Mouse (Mus musculus): ENCODE measurements around the gene Pld1. TPM values are rescaled to one million over a fixed set of nuclear protein-coding genes. Genes with fewer than 3 reads are reported as not detected.

Gene Pld1
- polyA plus RNA-seq, 1 experiment from 2014 or later: 9.0 TPM

DNA sequence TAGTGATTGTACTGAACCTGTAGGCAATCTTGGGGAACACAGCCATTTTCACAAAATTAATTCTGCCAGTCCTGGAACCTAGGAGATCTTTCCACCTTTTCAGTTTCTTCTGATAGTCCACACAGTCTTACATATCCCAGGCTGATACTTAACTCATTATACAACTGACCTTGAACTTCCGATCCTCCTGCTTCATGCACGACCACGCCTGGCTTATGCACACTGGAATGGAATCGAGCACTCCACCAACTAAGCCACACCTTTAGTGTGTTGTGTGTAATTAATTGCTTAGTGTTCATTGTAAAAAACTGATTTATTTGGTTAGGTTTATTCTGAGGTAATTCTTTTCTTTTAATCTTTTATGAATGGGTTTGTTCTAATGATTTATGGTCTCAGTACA lies 122.2 kb downstream of the Pld1 start:
- Histone ChIP-seq H3K4me2 (replicated peaks; ENCODE audit: low read depth, low read length) (no peak overlapping the region), H3K4me1 (ENCODE audit: insufficient read depth, low read length) (no peaks in the 10 kb centered on the region), H3K27ac (ENCODE audit: low read length) (no peak overlapping the region), H3K9ac (replicated peaks; ENCODE audit: low read length) (no peak overlapping the region), H3K9me3 (ENCODE audit: low read length) (no peaks in the 10 kb centered on the region), H3K4me3 (ENCODE audit: low read length) (no peak overlapping the region), H3K36me3 (ENCODE audit: insufficient read depth, low read length) (peaks cover 3% of the 10 kb centered on the region; the same call in 1 of the 2 replicates), H3K27me3 (ENCODE audit: insufficient read depth, low read length) (no peaks in the 10 kb centered on the region)
- ATAC-seq (ENCODE audit: low FRiP score, low TSS enrichment): no peak
- 73% methylated on average over 4 of the region's 4 CpGs for WGBS

DNA sequence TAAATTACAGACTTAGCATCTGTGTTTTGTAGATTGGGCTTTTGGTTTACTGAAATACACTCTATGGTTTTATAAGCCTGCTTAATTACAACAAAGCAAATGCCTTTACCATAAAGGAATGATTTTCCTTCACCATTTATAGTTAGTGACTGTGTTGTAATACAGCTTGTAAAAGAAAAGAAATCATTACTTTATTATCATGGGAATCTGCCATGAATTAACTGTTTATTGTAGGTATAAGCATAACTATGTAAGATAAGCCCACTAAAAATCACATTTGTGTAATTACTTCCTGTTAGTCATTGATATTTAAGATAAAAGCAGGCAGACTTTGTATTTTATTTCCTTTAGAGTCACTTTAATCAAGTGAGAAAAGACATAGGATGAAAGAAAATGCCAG lies 122.7 kb downstream of the Pld1 start:
- Histone ChIP-seq H3K4me2 (replicated peaks; ENCODE audit: low read depth, low read length) (no peak overlapping the region), H3K27me3 (ENCODE audit: insufficient read depth, low read length) (no peaks in the 10 kb centered on the region), H3K9ac (replicated peaks; ENCODE audit: low read length) (no peak overlapping the region), H3K9me3 (ENCODE audit: low read length) (no peaks in the 10 kb centered on the region), H3K36me3 (ENCODE audit: insufficient read depth, low read length) (peaks cover 3% of the 10 kb centered on the region; the same call in 1 of the 2 replicates), H3K27ac (ENCODE audit: low read length) (no peak overlapping the region), H3K4me3 (ENCODE audit: low read length) (no peak overlapping the region), H3K4me1 (ENCODE audit: insufficient read depth, low read length) (no peaks in the 10 kb centered on the region)
- ATAC-seq (ENCODE audit: low FRiP score, low TSS enrichment): no peak

DNA sequence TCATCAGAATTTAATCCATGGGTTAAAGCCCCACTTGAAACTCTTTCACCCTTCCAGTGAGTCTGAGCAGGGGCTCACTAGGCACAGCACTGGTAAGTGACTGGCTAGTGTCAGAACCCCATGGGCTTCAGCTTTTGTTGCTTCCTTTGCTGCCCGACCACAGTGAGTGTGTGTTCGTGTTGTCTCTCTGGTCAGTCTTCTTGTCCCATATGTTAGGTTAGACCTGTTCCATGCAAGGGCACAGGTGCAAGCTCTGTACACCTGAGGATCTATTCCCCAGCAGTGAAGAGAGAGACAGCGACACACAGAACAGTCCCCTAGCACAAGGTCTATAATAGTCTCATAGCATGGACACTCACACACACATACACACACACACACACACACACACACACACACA lies 140.7 kb downstream of the Pld1 start:
- H3K4me2 ChIP-seq (replicated peaks; ENCODE audit: low read depth, low read length): no peak overlapping the region
- no peak overlapping the region for H3K4me3 ChIP-seq (ENCODE audit: low read length)
- no peak for ATAC-seq (ENCODE audit: low FRiP score, low TSS enrichment)
- H3K36me3 ChIP-seq (ENCODE audit: insufficient read depth, low read length): no peaks in the 10 kb centered on the region
- H3K4me1 ChIP-seq (ENCODE audit: insufficient read depth, low read length): no peaks in the 10 kb centered on the region
- 89% methylated on average over 3 of the region's 3 CpGs for WGBS
- no peaks in the 10 kb centered on the region for H3K27me3 ChIP-seq (ENCODE audit: insufficient read depth, low read length)
- peaks cover 3% of the 10 kb centered on the region for H3K9me3 ChIP-seq (ENCODE audit: low read length)
- no peak overlapping the region for H3K27ac ChIP-seq (ENCODE audit: low read length)
- no peak overlapping the region for H3K9ac ChIP-seq (replicated peaks; ENCODE audit: low read length)

DNA sequence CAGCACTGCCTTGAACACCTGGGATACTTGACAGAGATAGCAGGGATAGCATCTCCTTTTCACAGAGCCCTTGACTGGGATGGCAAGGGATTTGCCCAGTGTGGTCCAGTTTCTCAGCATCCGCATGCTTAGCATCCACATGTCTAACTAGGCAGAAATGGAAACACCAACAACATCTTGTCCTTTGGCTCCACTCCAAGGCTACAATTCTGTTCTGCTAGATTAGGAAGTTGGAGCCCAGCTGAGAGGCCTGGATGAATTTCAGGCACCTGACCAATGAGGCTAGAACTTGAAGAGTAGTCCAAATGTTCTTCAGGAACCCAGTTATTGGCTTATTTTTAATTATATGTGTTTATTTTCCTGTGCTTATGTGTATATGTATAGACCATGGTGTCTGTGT lies 141.6 kb downstream of the Pld1 start:
- no peak for ATAC-seq (ENCODE audit: low FRiP score, low TSS enrichment)
- Histone ChIP-seq H3K36me3 (ENCODE audit: insufficient read depth, low read length) (no peaks in the 10 kb centered on the region), H3K9ac (replicated peaks; ENCODE audit: low read length) (no peak overlapping the region), H3K9me3 (ENCODE audit: low read length) (peaks cover 3% of the 10 kb centered on the region), H3K27ac (ENCODE audit: low read length) (no peak overlapping the region), H3K27me3 (ENCODE audit: insufficient read depth, low read length) (no peaks in the 10 kb centered on the region), H3K4me2 (replicated peaks; ENCODE audit: low read depth, low read length) (no peak overlapping the region), H3K4me3 (ENCODE audit: low read length) (no peak overlapping the region), H3K4me1 (ENCODE audit: insufficient read depth, low read length) (no peaks in the 10 kb centered on the region)
- 92% methylated on average over 1 of the region's 1 CpGs for WGBS

DNA sequence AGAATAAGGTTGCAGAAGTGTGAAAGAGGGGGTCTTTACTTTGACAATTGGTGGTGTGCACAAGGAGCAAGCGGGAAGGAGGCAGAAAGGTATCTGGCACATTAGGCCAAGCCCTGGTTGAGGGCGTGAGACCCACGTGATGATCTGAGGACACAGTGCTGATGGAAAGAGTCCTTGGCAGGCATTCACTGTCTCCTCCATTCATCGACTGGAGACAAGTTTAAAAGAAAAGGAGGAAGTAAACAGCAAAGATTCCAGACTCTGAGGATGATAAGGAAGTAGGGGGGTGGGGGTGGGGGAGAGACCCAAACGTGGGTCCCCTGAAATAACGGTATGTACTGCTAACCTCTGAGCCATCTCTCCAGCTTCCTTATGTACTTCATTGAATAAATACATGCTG lies 142.5 kb downstream of the Pld1 start:
- no peak for ATAC-seq (ENCODE audit: low FRiP score, low TSS enrichment)
- Histone ChIP-seq H3K4me1 (ENCODE audit: insufficient read depth, low read length) (no peaks in the 10 kb centered on the region), H3K36me3 (ENCODE audit: insufficient read depth, low read length) (no peaks in the 10 kb centered on the region), H3K9ac (replicated peaks; ENCODE audit: low read length) (no peak overlapping the region), H3K4me2 (replicated peaks; ENCODE audit: low read depth, low read length) (no peak overlapping the region), H3K9me3 (ENCODE audit: low read length) (peaks cover 3% of the 10 kb centered on the region), H3K27me3 (ENCODE audit: insufficient read depth, low read length) (no peaks in the 10 kb centered on the region), H3K27ac (ENCODE audit: low read length) (no peak overlapping the region), H3K4me3 (ENCODE audit: low read length) (no peak overlapping the region)
- 69% methylated on average over 6 of the region's 6 CpGs for WGBS

DNA sequence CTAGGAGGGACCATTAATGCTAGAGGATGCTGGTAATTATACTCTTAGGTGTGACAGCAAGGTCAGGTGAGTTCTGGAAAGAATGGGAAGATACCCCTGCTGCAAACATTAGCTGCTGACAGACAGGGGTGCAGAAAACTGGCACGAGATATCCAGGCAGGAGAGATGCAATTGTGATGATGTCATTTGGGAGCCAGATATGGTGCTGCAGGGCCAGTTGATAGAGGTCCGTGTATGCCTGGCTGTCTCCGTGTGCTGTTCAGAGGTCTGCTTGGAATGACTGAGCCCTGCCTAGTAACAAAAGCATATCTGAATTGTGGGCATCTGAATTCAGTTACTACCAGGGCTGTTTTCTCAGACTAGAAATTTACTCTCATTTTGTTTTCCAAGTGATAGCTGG lies 144.7 kb downstream of the Pld1 start:
- Histone ChIP-seq H3K4me2 (replicated peaks; ENCODE audit: low read depth, low read length) (no peak overlapping the region), H3K4me1 (ENCODE audit: insufficient read depth, low read length) (no peaks in the 10 kb centered on the region), H3K27ac (ENCODE audit: low read length) (no peak overlapping the region), H3K36me3 (ENCODE audit: insufficient read depth, low read length) (no peaks in the 10 kb centered on the region), H3K4me3 (ENCODE audit: low read length) (no peak overlapping the region), H3K9ac (replicated peaks; ENCODE audit: low read length) (no peak overlapping the region), H3K9me3 (ENCODE audit: low read length) (no peaks in the 10 kb centered on the region), H3K27me3 (ENCODE audit: insufficient read depth, low read length) (no peaks in the 10 kb centered on the region)
- ATAC-seq (ENCODE audit: low FRiP score, low TSS enrichment): no peak
- 82% methylated on average over 3 of the region's 3 CpGs for WGBS

DNA sequence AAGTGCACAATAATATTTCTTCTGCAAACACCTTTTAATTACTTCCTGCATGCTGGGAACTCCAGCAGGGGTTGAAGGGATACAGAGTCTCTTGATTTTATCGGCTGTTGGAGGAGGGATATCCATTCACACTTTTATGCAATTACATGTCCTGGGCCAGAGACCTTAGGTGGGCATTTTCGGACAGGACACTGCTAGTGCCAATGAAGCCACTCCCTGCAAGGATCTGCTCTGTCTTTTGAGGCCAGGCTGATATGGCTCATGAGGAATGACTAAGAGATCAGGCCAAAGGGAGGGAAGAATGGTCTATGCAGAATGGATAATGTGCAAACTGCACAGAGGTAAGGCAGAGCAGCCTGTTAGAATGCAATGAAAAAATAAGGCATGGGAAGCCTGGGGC lies 145.8 kb downstream of the Pld1 start:
- H3K4me1 ChIP-seq (ENCODE audit: insufficient read depth, low read length): no peaks in the 10 kb centered on the region
- ATAC-seq (ENCODE audit: low FRiP score, low TSS enrichment): no peak
- no peak overlapping the region for H3K4me3 ChIP-seq (ENCODE audit: low read length)

DNA sequence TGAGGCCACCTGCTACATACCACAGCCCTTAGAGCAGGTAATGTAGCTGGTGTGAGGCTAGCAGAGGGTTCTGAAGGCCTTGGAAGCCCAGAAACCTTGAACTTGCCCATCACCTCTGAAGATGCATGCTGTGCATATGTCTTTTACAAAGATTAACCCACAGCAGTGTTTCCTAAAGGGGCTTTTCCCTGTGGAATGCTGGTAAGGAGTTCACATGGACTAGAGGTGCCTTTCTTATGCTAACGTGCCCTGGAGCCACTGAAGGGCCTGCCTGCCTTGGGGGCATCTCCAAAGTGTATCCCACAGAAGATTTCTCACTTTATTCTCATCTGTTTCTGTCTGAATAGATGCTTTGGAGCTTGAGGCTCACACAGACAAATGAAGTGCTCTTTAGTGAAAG lies 152.8 kb downstream of the Pld1 start:
- H3K9ac ChIP-seq (replicated peaks; ENCODE audit: low read length): no peak overlapping the region
- no peak overlapping the region for H3K4me3 ChIP-seq (ENCODE audit: low read length)
- no peak for ATAC-seq (ENCODE audit: low FRiP score, low TSS enrichment)
- 0 out of 2 replicates have a peak, but pooled peaks cover 2% of the 10 kb centered on the region for H3K36me3 ChIP-seq (ENCODE audit: insufficient read depth, low read length)
- no peaks in the 10 kb centered on the region for H3K27me3 ChIP-seq (ENCODE audit: insufficient read depth, low read length)
- no peaks in the 10 kb centered on the region for H3K9me3 ChIP-seq (ENCODE audit: low read length)
- H3K4me1 ChIP-seq (ENCODE audit: insufficient read depth, low read length): no peaks in the 10 kb centered on the region
- H3K27ac ChIP-seq (ENCODE audit: low read length): no peak overlapping the region
- WGBS: 73% methylated on average over 1 of the region's 1 CpGs
- no peak overlapping the region for H3K4me2 ChIP-seq (replicated peaks; ENCODE audit: low read depth, low read length)

More for the DNA sequence above, 145.8 kb downstream of the Pld1 start:
- H3K27ac ChIP-seq (ENCODE audit: low read length): no peak overlapping the region
- H3K36me3 ChIP-seq (ENCODE audit: insufficient read depth, low read length): no peaks in the 10 kb centered on the region
- H3K9me3 ChIP-seq (ENCODE audit: low read length): no peaks in the 10 kb centered on the region
- WGBS: 62% methylated on average over 2 of the region's 2 CpGs
- no peaks in the 10 kb centered on the region for H3K27me3 ChIP-seq (ENCODE audit: insufficient read depth, low read length)
- H3K4me2 ChIP-seq (replicated peaks; ENCODE audit: low read depth, low read length): no peak overlapping the region
- H3K9ac ChIP-seq (replicated peaks; ENCODE audit: low read length): no peak overlapping the region

DNA sequence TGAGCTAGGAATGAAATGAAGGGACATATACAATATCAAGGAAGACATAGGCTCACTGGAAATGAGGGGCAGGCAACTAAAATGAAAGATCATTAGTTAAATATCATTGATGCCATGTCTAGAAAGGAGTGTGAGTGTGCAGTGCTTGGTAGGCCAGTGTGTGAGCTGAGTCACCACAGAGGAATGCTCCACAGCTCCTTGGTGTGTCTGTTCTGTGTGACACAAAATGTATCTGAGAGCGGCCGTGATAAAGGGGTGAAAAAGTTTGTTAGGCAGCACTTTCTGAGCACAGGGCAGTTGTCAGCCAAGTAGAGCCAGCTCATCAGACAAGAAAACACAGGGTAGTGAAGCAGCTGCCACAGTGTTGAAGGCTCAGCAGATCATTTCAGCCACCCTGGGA lies 153.2 kb downstream of the Pld1 start:
- H3K27ac ChIP-seq (ENCODE audit: low read length): no peak overlapping the region
- H3K27me3 ChIP-seq (ENCODE audit: insufficient read depth, low read length): no peaks in the 10 kb centered on the region
- 80% methylated on average over 2 of the region's 2 CpGs for WGBS
- ATAC-seq (ENCODE audit: low FRiP score, low TSS enrichment): no peak
- no peak overlapping the region for H3K4me3 ChIP-seq (ENCODE audit: low read length)
- 0 out of 2 replicates have a peak, but pooled peaks cover 2% of the 10 kb centered on the region for H3K36me3 ChIP-seq (ENCODE audit: insufficient read depth, low read length)
- H3K9me3 ChIP-seq (ENCODE audit: low read length): no peaks in the 10 kb centered on the region
- H3K4me1 ChIP-seq (ENCODE audit: insufficient read depth, low read length): no peaks in the 10 kb centered on the region
- no peak overlapping the region for H3K4me2 ChIP-seq (replicated peaks; ENCODE audit: low read depth, low read length)
- no peak overlapping the region for H3K9ac ChIP-seq (replicated peaks; ENCODE audit: low read length)

DNA sequence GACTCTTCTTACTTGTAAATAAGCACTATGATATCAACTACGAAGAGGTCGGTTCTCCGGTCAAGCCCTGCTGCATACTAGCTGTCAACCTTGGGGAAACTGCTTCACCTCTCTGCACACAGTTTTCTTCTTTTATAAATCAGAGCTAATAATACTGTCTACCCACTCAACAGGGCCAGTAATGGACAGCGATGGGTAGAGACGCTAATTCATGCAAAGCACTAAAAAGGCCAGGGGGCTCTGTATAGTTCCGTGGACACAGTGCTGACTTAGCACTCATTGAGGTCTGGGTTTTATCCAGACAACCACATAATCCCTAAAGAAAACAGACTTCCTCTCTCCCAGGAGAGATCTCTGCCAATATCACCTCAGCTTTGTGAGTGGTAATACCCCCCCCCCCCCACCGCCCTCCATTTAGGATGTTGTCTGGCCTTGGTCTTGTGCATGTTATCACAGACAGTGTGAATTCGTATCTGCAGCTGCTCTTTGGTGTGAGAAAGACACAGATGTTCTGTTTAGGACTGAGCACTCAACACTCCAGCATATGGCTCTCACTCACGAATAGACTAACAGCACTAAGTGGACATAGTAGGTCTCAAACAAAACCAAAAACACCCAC lies 155.3 kb downstream of the Pld1 start:
- no peak overlapping the region for H3K4me3 ChIP-seq (ENCODE audit: low read length)
- 0 out of 2 replicates have a peak, but pooled peaks cover 2% of the 10 kb centered on the region for H3K36me3 ChIP-seq (ENCODE audit: insufficient read depth, low read length)
- H3K9ac ChIP-seq (replicated peaks; ENCODE audit: low read length): no peak overlapping the region
- no peak overlapping the region for H3K27ac ChIP-seq (ENCODE audit: low read length)
- 40% methylated on average over 9 of the region's 9 CpGs for WGBS
- no peak for ATAC-seq (ENCODE audit: low FRiP score, low TSS enrichment)
- H3K4me2 ChIP-seq (replicated peaks; ENCODE audit: low read depth, low read length): no peak overlapping the region
- no peaks in the 10 kb centered on the region for H3K27me3 ChIP-seq (ENCODE audit: insufficient read depth, low read length)
- no peaks in the 10 kb centered on the region for H3K9me3 ChIP-seq (ENCODE audit: low read length)
- H3K4me1 ChIP-seq (ENCODE audit: insufficient read depth, low read length): no peaks in the 10 kb centered on the region
